Mouse (Mus musculus): ENCODE measurements around the gene Bmp5. TPM values are rescaled to one million over a fixed set of nuclear protein-coding genes. Genes with fewer than 3 reads are reported as not detected.

Gene Bmp5
- total and polyA plus RNA-seq, 3 experiments: not detected

GRCm38 (mm10) chr9:75840841-75841240 is 65.7 kb downstream of the Bmp5 start:
- H3K4me1 ChIP-seq (ENCODE audit: control insufficient read depth in 1 of 2, insufficient read depth in 2 of 2): 0 out of 4 replicates have a peak, but pooled peaks cover 0 to 2% of the 10 kb centered on the region in 2 experiments
- H3K4me2 ChIP-seq (ENCODE audit: insufficient read depth, low read depth, poor library complexity, severe bottlenecking): no peak overlapping the region
- no peak overlapping the region for H3K4me3 ChIP-seq (replicated peaks in 1 of 3; ENCODE audit: low read depth in 2 of 3, low read length in 2 of 3, poor library complexity in 1 of 3)
- no peak for DNase-seq (ENCODE audit: extremely low read depth)
- H3K9me3 ChIP-seq (replicated peaks; ENCODE audit: low read length): no peaks in the 10 kb centered on the region
- in situ Hi-C loops (cut with MboI; ENCODE audit: low pct_ligation_motif_present, low pct_unique_long_range_greater_than_20kb, low sequenced_read_pairs) (no loop called here), dilution Hi-C loops (cut with MboI; ENCODE audit: extremely low pct_ligation_motif_present, extremely low pct_unique_long_range_greater_than_20kb, low sequenced_read_pairs) (no loop called here)
- no peak overlapping the region for H3K27ac ChIP-seq (ENCODE audit: insufficient read depth, low read depth)
- H3K36me3 ChIP-seq (replicated peaks in 1 of 2; ENCODE audit: control insufficient read depth in 1 of 2, insufficient read depth in 1 of 2, low read length in 1 of 2): no peaks in the 10 kb centered on the region
- TF ChIP-seq ELF1 (IDR thresholded peaks at IDR 0.05; ENCODE audit: low read depth, low read length) (no peak), MXI1 (IDR thresholded peaks at IDR 0.05; ENCODE audit: low read depth, low read length) (no peak), POLR2AphosphoS2 (IDR thresholded peaks at IDR 0.05; ENCODE audit: low read depth, low read length) (no peak), MEF2A (IDR thresholded peaks at IDR 0.05; ENCODE audit: borderline replicate concordance, low read depth, low read length) (no peak), GABPA (IDR thresholded peaks at IDR 0.05; ENCODE audit: insufficient replicate concordance, low read depth, low read length) (no peak)
- no peak overlapping the region for H3K9ac ChIP-seq (ENCODE audit: insufficient read depth, low read depth)
- H3K79me2 ChIP-seq (replicated peaks; ENCODE audit: control insufficient read depth, extremely low read depth, insufficient read depth, poor library complexity, severe bottlenecking): no peaks in the 10 kb centered on the region
- H3K27me3 ChIP-seq (replicated peaks): no peaks in the 10 kb centered on the region

- H3K9me3 ChIP-seq (replicated peaks; ENCODE audit: low read length): no peaks in the 10 kb centered on the region
- H3K4me3 ChIP-seq (replicated peaks in 1 of 3; ENCODE audit: low read depth in 2 of 3, low read length in 2 of 3, poor library complexity in 1 of 3): no peak overlapping the region
- no peak overlapping the region for H3K27ac ChIP-seq (ENCODE audit: insufficient read depth, low read depth)
- dilution Hi-C loops (cut with MboI; ENCODE audit: extremely low pct_ligation_motif_present, extremely low pct_unique_long_range_greater_than_20kb, low sequenced_read_pairs) (no loop called here), in situ Hi-C loops (cut with MboI; ENCODE audit: low pct_ligation_motif_present, low pct_unique_long_range_greater_than_20kb, low sequenced_read_pairs) (no loop called here)
- TF ChIP-seq USF2 (conservative IDR thresholded peaks at IDR 0.05; ENCODE audit: low read depth, low read length) (no peak), SIN3A (IDR thresholded peaks at IDR 0.05; ENCODE audit: low read length) (no peak), CHD1 (IDR thresholded peaks at IDR 0.05; ENCODE audit: low read depth, low read length) (no peak), ZC3H11A (IDR thresholded peaks at IDR 0.05; ENCODE audit: low read depth, low read length) (no peak), SMC3 (IDR thresholded peaks at IDR 0.05; ENCODE audit: low read depth, low read length) (no peak), UBTF (IDR thresholded peaks at IDR 0.05; ENCODE audit: low read depth, low read length) (no peak), CHD2 (IDR thresholded peaks at IDR 0.05; ENCODE audit: low read length) (no peak), MEF2A (IDR thresholded peaks at IDR 0.05; ENCODE audit: borderline replicate concordance, low read depth, low read length) (no peak)
- no peaks in the 10 kb centered on the region for H3K79me2 ChIP-seq (replicated peaks; ENCODE audit: control insufficient read depth, extremely low read depth, insufficient read depth, poor library complexity, severe bottlenecking)
- no peak overlapping the region for H3K9ac ChIP-seq (ENCODE audit: insufficient read depth, low read depth)
- H3K4me2 ChIP-seq (ENCODE audit: insufficient read depth, low read depth, poor library complexity, severe bottlenecking): no peak overlapping the region
- DNase-seq (ENCODE audit: extremely low read depth): no peak
- H3K4me1 ChIP-seq (ENCODE audit: control insufficient read depth in 1 of 2, insufficient read depth in 2 of 2): no peaks in the 10 kb centered on the region
- no peaks in the 10 kb centered on the region for H3K27me3 ChIP-seq (replicated peaks)
- no peaks in the 10 kb centered on the region for H3K36me3 ChIP-seq (replicated peaks in 1 of 2; ENCODE audit: control insufficient read depth in 1 of 2, insufficient read depth in 1 of 2, low read length in 1 of 2)
These were observed 70.8 kb downstream of the Bmp5 start for GRCm38 (mm10) chr9:75846010-75846409.

GRCm38 (mm10) chr9:75850670-75851228 is 75.6 kb downstream of the Bmp5 start:
- in situ Hi-C loops (cut with MboI; ENCODE audit: low pct_ligation_motif_present, low pct_unique_long_range_greater_than_20kb, low sequenced_read_pairs) (no loop called here), dilution Hi-C loops (cut with MboI; ENCODE audit: extremely low pct_ligation_motif_present, extremely low pct_unique_long_range_greater_than_20kb, low sequenced_read_pairs) (no loop called here)
- no peaks in the 10 kb centered on the region for H3K27me3 ChIP-seq (replicated peaks)
- H3K4me2 ChIP-seq (ENCODE audit: insufficient read depth, low read depth, poor library complexity, severe bottlenecking): no peak overlapping the region
- H3K27ac ChIP-seq (ENCODE audit: insufficient read depth, low read depth): no peak overlapping the region
- no peak overlapping the region for H3K4me3 ChIP-seq (replicated peaks in 1 of 3; ENCODE audit: low read depth in 2 of 3, low read length in 2 of 3, poor library complexity in 1 of 3)
- H3K36me3 ChIP-seq (replicated peaks in 1 of 2; ENCODE audit: control insufficient read depth in 1 of 2, insufficient read depth in 1 of 2, low read length in 1 of 2): no peaks in the 10 kb centered on the region
- TF ChIP-seq CTCF (conservative IDR thresholded peaks at IDR 0.05 in 1 of 2, IDR thresholded peaks at IDR 0.05 in 1 of 2; ENCODE audit: low read depth in 2 of 2, low read length in 2 of 2): no peak
- TF ChIP-seq MAZ (IDR thresholded peaks at IDR 0.05; ENCODE audit: low read depth, low read length): no peak
- no peak for TF ChIP-seq USF1 (IDR thresholded peaks at IDR 0.05; ENCODE audit: low read depth, low read length)
- no peak for TF ChIP-seq KAT2A (IDR thresholded peaks at IDR 0.05; ENCODE audit: insufficient replicate concordance, low read length)
- no peak for TF ChIP-seq ELF1 (IDR thresholded peaks at IDR 0.05; ENCODE audit: low read depth, low read length)
- H3K9me3 ChIP-seq (replicated peaks; ENCODE audit: low read length): no peaks in the 10 kb centered on the region
- H3K79me2 ChIP-seq (replicated peaks; ENCODE audit: control insufficient read depth, extremely low read depth, insufficient read depth, poor library complexity, severe bottlenecking): no peaks in the 10 kb centered on the region
- H3K4me1 ChIP-seq (ENCODE audit: control insufficient read depth in 1 of 2, insufficient read depth in 2 of 2): no peaks in the 10 kb centered on the region
- H3K9ac ChIP-seq (ENCODE audit: insufficient read depth, low read depth): no peak overlapping the region
- DNase-seq (ENCODE audit: extremely low read depth): no peak

Measured in CH12.LX (cell line).